Mouse (Mus musculus) hindbrain, embryonic 15.5 days (tissue): ENCODE results near the gene Pnmal2. TPM values are rescaled to one million over a fixed set of nuclear protein-coding genes. Genes with fewer than 3 reads are reported as not detected.
"Not testable (repeated sequence)": the region's sequence is repeated elsewhere in the genome, so short reads cannot be mapped to it uniquely, and the experiment has no call there.

Experiments
- ATAC-seq: fragments of 200-750 bp; cut with Nextera tagmentation; 2 replicates; pipeline ENCODE4 v1.8.0; 2017; ENCODE audit warnings: low read depth, moderate number of reproducible peaks, moderate TSS enrichment; ENCODE audit not compliant: low FRiP score
- H3K27ac ChIP-seq: fragments of 300-500 bp; sonication (generic); replicated peaks from 2 replicates; pipeline ENCODE4 v1.5.1; 2015; ENCODE audit warnings: mild to moderate bottlenecking, inconsistent platforms
- H3K27me3 ChIP-seq: fragments of 300-500 bp; sonication (generic); 2 replicates; pipeline ENCODE4 v1.6.1; 2015; ENCODE audit warnings: control low read depth, inconsistent platforms
- H3K36me3 ChIP-seq: fragments of 300-500 bp; sonication (generic); 2 replicates; pipeline ENCODE4 v1.6.1; 2015; ENCODE audit warnings: control low read depth, inconsistent platforms
- H3K4me1 ChIP-seq: fragments of 300-500 bp; sonication (generic); replicated peaks from 2 replicates; pipeline ENCODE4 v1.6.1; 2015; ENCODE audit warnings: control low read depth, inconsistent platforms
- H3K4me2 ChIP-seq: fragments of 300-500 bp; sonication (generic); 2 replicates; pipeline ENCODE4 v1.6.1; 2015; ENCODE audit warnings: moderate library complexity, mild to moderate bottlenecking, inconsistent platforms
- H3K4me3 ChIP-seq: fragments of 300-500 bp; sonication (generic); 2 replicates; pipeline ENCODE4 v1.5.1; 2015; ENCODE audit warnings: mild to moderate bottlenecking, inconsistent platforms
- H3K9ac ChIP-seq: fragments of 300-500 bp; sonication (generic); 2 replicates; pipeline ENCODE4 v1.6.1; 2015; ENCODE audit warnings: inconsistent platforms
- H3K9me3 ChIP-seq: fragments of 300-500 bp; sonication (generic); 2 replicates; pipeline ENCODE4 v1.6.1; 2016; ENCODE audit warnings: control low read depth, inconsistent platforms
- WGBS: fragments of 180-500 bp; shearing (Covaris S2); methylation state at CpG from one replicate; pipeline ENCODE4 v1.1.7; 2015; 5-methylcytosine and 5-hydroxymethylcytosine counted together
- polyA plus RNA-seq: library from polyadenylated mRNA; unstranded; fragments of >200 nt; fragmentation: Nextera tagmentation; extraction: Ambion mirVana; gene quantifications from 2 replicates; pipeline ENCODE4 v1.2.1, GENCODE M21; 2015

The Pnmal2 gene
- polyA plus RNA-seq, 1 experiment from 2014 or later = 150 TPM

DNA sequence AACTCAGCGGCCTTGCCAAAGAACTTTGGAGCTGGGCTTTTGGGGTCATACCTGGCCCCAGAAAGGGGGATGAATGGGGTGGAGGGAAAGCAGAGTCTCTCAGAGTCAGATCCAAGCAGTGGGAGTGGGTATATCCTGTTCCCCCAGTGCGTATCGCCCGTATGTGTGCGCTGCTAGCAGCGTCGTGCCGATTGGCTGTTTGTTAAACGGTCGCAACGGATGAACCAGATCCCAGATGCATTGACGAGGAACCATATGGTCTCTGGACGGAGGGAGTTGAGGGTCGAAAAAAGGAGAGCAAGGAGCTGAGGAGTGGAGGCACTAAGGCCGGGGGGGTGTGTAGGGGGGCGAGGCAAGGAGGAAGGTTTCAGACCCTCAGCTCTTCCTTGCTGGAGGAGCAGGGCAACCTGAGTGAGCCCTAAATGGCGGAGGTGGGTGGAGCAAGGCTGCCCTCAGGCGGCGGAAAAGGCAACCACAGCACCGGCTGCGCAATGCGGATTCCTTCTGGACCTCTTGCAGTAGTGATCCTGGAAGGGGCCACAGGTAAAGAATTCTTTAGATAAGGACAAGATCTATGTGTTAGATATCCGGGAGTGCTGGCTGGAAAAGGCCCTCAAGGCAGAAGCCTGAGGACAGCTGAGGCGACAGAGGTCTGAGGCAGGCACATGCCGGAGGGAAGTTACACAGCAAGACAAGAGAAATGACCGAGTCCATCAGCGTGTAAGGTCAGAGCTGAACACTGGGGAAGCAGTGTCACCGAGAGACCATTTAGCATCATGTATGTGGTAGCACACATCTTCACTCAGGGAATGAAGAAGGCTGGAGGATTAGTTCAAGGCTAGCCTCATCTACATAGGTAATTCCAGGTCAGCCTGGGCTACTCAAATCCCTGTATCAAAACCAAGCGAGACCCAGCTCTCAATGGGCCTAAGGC lies 5.7 kb downstream of the Pnmal2 start:
- H3K4me3 ChIP-seq = peak overlapping the region; percentile 76
- H3K27ac ChIP-seq = peak overlapping the region; percentile 95
- H3K9me3 ChIP-seq = no peaks in the 10 kb centered on the region
- peak overlapping the region; percentile 90 for H3K4me2 ChIP-seq
- H3K36me3 ChIP-seq = no peaks in the 10 kb centered on the region
- peak; percentile 59 for ATAC-seq
- peaks cover 68% of the 10 kb centered on the region for H3K4me1 ChIP-seq
- WGBS = 9% methylated on average over 29 of the region's 29 CpGs
- no peaks in the 10 kb centered on the region for H3K27me3 ChIP-seq
- H3K9ac ChIP-seq = peak overlapping the region; percentile 31; the same call in 1 of the 2 replicates

DNA sequence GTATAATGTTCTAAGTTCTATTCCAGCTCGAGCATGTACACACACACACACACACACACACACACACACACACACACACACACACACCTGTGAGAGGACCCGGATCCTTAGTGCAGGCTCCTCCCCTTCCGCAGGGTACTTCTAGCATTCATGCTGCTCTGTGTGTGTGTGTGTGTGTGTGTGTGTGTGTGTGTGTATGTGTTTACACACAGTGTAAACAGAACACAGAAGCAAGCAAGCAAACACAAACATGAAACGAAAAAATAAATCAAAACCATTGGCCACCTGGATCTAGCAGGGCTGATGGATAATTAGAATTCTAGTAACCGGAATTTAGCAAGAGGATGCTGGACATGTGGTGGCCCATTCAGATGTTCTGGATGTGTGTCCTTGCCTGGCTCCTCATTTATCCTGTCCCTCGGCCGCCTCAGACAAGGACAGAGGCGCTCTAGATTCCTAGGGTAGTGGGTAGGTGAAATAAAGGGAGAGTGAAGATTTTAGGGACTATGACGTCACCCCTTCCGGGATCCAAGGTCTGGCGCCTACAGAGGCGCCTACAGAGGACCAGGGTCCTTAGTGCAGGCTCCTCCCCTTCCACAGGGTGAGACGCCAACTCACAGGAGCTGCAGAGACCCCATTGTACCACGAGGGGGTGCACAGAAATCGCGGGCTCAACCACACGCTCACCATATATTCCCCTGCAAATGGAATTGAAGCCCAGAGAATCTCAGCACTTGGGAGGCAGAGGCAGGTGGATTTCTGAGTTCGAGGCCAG lies 6.6 kb downstream of the Pnmal2 start:
- Histone ChIP-seq H3K36me3 (no peaks in the 10 kb centered on the region), H3K9me3 (no peaks in the 10 kb centered on the region), H3K4me2 (no peak overlapping the region), H3K9ac (no peak overlapping the region), H3K27me3 (no peaks in the 10 kb centered on the region), H3K27ac (peak overlapping the region; percentile 95), H3K4me1 (peaks cover 59% of the 10 kb centered on the region), H3K4me3 (no peak overlapping the region)
- 32% methylated on average over 18 of the region's 18 CpGs for WGBS
- ATAC-seq = peak; percentile 40

DNA sequence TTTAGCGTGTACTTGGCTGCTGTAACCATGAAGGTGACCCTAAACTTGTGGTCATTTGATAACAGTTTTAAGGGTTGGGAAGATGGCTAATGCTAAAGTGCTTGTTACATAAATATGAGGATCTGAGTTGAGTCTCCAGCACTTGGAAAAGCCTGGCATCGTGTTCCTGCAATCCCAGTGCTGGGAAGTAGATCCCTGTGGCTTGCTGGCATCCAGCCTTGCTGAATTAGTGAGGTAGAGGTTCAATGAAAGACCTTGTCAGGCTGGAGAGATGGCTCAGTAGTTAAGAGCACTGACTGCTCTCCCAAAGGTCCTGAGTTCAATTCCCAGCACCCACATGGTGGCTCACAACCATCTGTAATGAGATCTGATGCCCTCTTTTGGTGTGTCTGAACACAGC lies 9.3 kb downstream of the Pnmal2 start:
- peaks cover 64% of the 10 kb centered on the region for H3K4me1 ChIP-seq
- not testable (repeated sequence) for H3K27ac ChIP-seq, H3K36me3 ChIP-seq, H3K4me3 ChIP-seq, ATAC-seq, H3K9ac ChIP-seq, H3K9me3 ChIP-seq, H3K4me2 ChIP-seq, H3K27me3 ChIP-seq
- 57% methylated on average over 2 of the region's 2 CpGs for WGBS

DNA sequence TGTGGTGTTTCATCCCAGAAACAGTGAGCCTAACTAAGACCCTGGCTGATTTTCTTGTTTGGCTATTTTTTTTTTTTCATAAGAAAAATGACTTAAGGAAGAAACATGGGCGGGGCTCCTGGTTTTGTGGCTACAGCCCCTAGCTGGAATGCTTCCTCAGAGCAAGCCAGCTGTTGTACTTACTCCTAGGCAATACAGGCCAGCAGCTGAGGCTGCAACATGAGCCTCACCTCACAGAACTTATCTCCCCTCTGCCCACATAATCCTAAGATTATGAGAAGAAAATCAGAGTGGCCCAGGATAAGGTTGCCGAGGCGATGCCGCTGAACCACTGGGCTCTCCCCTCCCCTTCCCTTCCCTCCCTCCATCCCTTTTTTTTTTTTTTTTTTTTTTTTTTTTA lies 11.2 kb downstream of the Pnmal2 start:
- no peak overlapping the region for H3K4me3 ChIP-seq
- ATAC-seq = no peak
- H3K27ac ChIP-seq = peak overlapping the region; percentile 85
- H3K9ac ChIP-seq = no peak overlapping the region
- no peaks in the 10 kb centered on the region for H3K27me3 ChIP-seq
- no peak overlapping the region for H3K4me2 ChIP-seq
- no peaks in the 10 kb centered on the region for H3K36me3 ChIP-seq
- H3K4me1 ChIP-seq = peaks cover 63% of the 10 kb centered on the region
- WGBS = 75% methylated on average over 4 of the region's 4 CpGs
- H3K9me3 ChIP-seq = no peaks in the 10 kb centered on the region

DNA sequence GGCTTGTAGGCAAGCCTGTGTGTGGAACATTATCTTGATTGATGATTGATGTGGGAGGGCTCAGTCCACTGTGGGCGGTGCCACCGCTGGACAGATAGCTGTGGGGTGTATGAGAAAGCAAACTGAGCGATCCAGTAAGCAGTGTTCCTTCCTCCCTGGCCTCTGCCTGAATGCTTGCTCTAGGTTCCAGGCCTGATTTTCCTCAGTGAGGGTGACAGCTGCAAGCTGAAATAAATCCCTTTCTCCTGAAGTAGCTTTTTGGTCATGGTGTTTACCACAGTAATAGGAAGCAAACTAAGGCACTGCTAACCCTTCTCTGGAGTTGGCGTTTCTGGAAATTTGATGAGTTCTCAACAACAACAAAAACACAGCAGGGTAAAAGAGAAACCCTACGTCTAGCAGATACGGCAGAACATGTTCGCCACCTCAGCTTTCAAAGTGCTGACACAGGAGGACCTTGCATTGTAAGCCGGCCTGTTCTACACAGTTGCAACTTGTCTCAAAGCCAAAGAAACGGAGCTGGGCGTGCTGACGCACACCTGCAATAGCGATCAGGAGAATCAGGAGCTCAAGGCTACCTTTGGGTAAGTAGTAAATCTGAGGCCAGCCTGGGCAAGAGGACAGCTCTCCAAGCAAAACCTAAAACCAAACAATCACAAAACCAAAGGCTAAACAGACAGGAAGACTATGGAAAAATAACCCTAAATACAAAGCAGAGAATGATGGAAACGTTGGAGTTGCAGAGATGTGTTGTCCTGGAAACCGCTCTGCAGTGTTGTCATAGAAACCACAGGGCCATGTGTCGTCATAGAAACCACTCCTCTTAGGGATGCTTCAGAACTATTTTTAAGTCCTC lies 12.2 kb downstream of the Pnmal2 start:
- ATAC-seq = peak; percentile 46; the same call in 1 of the 2 replicates
- 20% methylated on average over 15 of the region's 15 CpGs for WGBS
- Histone ChIP-seq H3K27me3 (no peaks in the 10 kb centered on the region), H3K4me3 (no peak overlapping the region), H3K27ac (peak overlapping the region; percentile 85), H3K9me3 (no peaks in the 10 kb centered on the region), H3K4me2 (peak overlapping the region; percentile 36), H3K4me1 (peaks cover 66% of the 10 kb centered on the region), H3K36me3 (no peaks in the 10 kb centered on the region), H3K9ac (0 out of 2 replicates have a peak overlapping the region, but pooled peaks have one; percentile 11)

DNA sequence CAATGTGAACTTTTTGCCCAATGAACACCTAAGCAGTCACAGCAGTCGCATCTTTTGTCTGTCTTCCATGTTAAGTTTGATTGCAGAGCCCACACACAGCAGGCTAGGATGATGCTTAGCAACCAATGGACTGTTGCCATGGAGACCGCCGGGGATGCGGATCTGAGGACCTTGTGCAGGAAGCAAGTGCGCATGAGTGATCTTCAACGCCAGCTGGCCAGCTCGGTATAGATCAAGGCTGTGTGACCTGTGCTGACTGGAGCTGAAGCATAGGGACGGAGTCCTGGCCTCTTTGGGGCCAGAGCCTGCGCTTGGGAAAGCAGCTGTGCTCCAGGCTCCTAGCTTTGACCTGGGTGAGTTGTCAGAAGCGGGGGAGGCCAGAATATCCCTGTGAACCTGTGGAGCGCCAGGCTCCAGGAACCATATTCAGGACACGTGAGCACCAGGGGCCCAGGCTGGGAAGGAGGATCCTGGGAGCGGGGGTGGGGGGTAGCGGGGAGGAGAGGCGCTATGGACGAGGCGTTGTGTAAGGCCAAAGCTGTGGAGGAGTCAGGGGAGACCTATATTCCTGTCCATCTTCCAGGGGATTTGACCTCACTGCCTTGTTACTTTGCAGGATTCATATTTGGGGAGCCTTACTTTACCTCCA lies 15.2 kb downstream of the Pnmal2 start, which contains the start of gene Pnmal1:
Gene Pnmal1 (plus strand): TSS at position 141 of the 649 bp plus-strand sequence.
- no peaks in the 10 kb centered on the region for H3K9me3 ChIP-seq
- H3K4me1 ChIP-seq = peaks cover 59% of the 10 kb centered on the region
- peak within 1 kb of the TSS; percentile 97 for H3K27ac ChIP-seq

DNA sequence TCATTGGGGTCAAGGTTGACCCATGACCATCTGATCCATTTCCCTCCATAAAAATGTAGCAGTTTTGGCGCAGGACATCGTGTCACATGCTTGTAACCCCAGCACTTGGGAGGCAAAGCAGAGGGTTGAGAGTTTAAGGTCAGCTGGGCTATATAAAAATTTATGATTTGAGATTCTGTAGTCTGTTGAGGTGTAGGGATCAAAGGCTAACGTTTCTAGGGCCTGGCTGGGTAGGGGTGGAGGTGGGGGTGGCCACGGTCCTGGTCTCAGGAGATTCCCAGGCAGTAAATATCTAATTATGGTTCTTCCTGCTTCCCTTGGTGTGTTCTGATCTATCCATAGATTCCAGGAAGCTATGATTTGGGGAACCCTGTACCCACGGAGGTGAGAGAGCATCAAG lies 17.2 kb downstream of the Pnmal2 start:
- H3K4me2 ChIP-seq = peak overlapping the region; percentile 86
- H3K9me3 ChIP-seq = no peaks in the 10 kb centered on the region
- peak overlapping the region; percentile 97; the same call in 1 of the 2 replicates for H3K27ac ChIP-seq
- no peak for ATAC-seq
- WGBS = 87% methylated on average over 5 of the region's 5 CpGs
- H3K27me3 ChIP-seq = no peaks in the 10 kb centered on the region
- no peaks in the 10 kb centered on the region for H3K36me3 ChIP-seq
- H3K9ac ChIP-seq = no peak overlapping the region
- no peak overlapping the region for H3K4me3 ChIP-seq
- H3K4me1 ChIP-seq = peaks cover 53% of the 10 kb centered on the region

More for the DNA sequence above, 15.2 kb downstream of the Pnmal2 start, which contains the start of gene Pnmal1:
- WGBS = 5% methylated on average over 17 of the region's 17 CpGs
- peak; percentile 95 for ATAC-seq
- H3K9ac ChIP-seq = peak within 1 kb of the TSS; percentile 46
- no peaks in the 10 kb centered on the region for H3K36me3 ChIP-seq
- peak within 1 kb of the TSS; percentile 47 for H3K4me3 ChIP-seq
- peak within 1 kb of the TSS; percentile 86 for H3K4me2 ChIP-seq
- H3K27me3 ChIP-seq = no peaks in the 10 kb centered on the region

DNA sequence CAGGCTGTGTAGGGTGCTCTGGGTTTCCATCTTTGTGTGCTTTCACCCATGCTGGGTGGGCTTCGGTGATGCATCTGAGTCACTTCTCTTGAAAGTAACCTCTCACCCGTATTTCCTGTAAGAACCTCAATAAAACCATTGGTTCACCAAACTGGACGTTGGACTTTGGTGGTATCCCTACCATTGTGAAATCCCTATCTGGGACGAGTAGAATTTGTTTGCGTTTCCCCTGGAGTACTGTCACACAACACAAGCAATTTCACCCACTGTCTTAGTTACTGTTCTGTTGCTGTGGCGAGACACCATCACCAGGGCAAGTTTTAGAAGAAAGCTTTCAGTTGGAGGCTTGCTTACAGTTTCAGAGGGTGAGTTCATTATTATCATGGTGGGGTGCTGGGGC lies 23.9 kb downstream of the Pnmal2 start:
- Histone ChIP-seq H3K27me3 (no peaks in the 10 kb centered on the region), H3K36me3 (no peaks in the 10 kb centered on the region), H3K4me2 (no peak overlapping the region), H3K9ac (no peak overlapping the region), H3K27ac (no peak overlapping the region), H3K4me1 (no peaks in the 10 kb centered on the region), H3K4me3 (no peak overlapping the region), H3K9me3 (no peaks in the 10 kb centered on the region)
- WGBS = 84% methylated on average over 6 of the region's 6 CpGs
- no peak for ATAC-seq

DNA sequence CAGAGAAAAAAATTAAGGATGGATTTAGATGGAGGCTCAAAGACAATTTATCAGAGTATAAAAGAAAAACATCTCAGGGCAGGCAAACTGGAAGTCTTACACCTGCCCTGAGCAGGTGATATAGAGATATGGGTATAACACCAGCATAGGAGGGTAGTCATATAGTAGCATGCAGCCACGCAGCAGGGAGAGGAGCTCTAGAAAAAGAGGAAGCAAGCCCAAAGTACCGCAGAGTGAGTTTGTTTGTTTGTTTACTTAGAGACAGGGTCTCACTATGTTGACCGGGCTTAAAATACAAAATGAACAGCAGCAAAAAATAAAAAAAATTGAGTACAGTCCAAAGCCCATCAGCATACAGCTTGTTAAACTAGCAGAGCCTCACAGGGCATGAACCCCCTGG lies 26.7 kb downstream of the Pnmal2 start:
- Histone ChIP-seq H3K4me3 (no peak overlapping the region), H3K36me3 (no peaks in the 10 kb centered on the region), H3K9me3 (no peaks in the 10 kb centered on the region), H3K27me3 (no peaks in the 10 kb centered on the region), H3K9ac (no peak overlapping the region), H3K4me2 (no peak overlapping the region), H3K27ac (no peak overlapping the region), H3K4me1 (no peaks in the 10 kb centered on the region)
- WGBS = 82% methylated on average over 3 of the region's 3 CpGs
- no peak for ATAC-seq

DNA sequence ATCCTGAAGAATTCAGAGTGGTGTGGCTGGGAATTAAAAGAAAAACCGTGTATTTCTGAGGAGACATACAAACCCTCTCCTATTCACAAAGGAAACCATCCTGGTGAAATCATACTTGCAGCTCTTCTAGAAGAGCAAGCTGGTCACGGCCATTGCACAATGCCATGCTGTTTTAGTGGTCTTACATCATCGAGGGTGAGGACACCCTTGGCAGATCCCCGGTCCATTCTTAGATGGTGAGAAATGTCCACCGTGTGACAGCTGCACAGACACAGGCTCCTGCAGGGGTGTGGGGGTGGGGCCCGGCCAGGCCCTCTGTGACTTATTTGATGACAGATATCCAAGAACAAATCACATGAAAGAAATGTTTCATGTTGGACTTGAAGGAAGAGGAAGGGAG lies 29.5 kb downstream of the Pnmal2 start:
- H3K27ac ChIP-seq = no peak overlapping the region
- no peaks in the 10 kb centered on the region for H3K27me3 ChIP-seq
- no peak overlapping the region for H3K4me3 ChIP-seq
- H3K4me2 ChIP-seq = no peak overlapping the region
- no peaks in the 10 kb centered on the region for H3K36me3 ChIP-seq
- WGBS = 40% methylated on average over 6 of the region's 6 CpGs
- H3K4me1 ChIP-seq = no peaks in the 10 kb centered on the region
- ATAC-seq = no peak
- H3K9me3 ChIP-seq = no peaks in the 10 kb centered on the region
- H3K9ac ChIP-seq = no peak overlapping the region

DNA sequence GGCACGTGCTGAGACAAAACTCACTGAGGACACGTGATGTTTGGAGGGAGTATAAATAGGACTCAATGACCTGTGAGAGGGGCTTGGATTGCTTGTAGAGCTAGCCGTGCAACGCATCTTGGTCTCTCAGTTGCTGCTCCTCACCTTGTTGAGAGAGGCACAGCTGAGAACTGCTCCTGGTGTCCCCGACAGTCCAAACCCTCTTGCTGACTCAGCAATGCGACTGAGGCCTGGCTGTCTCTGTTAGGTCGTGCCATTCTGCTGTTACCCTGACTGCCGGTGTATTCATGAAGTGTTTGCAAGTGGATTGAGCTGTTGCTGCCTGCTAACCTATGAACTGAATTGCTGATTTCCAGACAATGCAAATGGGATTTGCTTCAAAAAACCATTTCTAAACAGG lies 31.8 kb downstream of the Pnmal2 start:
- Histone ChIP-seq H3K4me1 (peaks cover 8% of the 10 kb centered on the region; the same call in 1 of the 2 replicates), H3K27ac (no peak overlapping the region), H3K9me3 (no peaks in the 10 kb centered on the region), H3K4me3 (no peak overlapping the region), H3K4me2 (no peak overlapping the region), H3K27me3 (no peaks in the 10 kb centered on the region), H3K9ac (no peak overlapping the region), H3K36me3 (no peaks in the 10 kb centered on the region)
- 51% methylated on average over 8 of the region's 8 CpGs for WGBS
- ATAC-seq = no peak
